Mouse (Mus musculus) liver, embryonic 14 days (tissue): ENCODE measurements around the gene Atf1. TPM values are rescaled to one million over a fixed set of nuclear protein-coding genes. Genes with fewer than 3 reads are reported as not detected.

Experiments used
- polyA plus RNA-seq: library from polyadenylated mRNA; depleted of rRNA; stranded (reverse); fragments of >200 nt; gene quantifications from 2 replicates; pipeline ENCODE4 v1.2.3, GENCODE M21; 2012; rRNA removed

Gene Atf1
- polyA plus RNA-seq: 27.3 and 35.6 TPM in 2 replicates

DNA sequence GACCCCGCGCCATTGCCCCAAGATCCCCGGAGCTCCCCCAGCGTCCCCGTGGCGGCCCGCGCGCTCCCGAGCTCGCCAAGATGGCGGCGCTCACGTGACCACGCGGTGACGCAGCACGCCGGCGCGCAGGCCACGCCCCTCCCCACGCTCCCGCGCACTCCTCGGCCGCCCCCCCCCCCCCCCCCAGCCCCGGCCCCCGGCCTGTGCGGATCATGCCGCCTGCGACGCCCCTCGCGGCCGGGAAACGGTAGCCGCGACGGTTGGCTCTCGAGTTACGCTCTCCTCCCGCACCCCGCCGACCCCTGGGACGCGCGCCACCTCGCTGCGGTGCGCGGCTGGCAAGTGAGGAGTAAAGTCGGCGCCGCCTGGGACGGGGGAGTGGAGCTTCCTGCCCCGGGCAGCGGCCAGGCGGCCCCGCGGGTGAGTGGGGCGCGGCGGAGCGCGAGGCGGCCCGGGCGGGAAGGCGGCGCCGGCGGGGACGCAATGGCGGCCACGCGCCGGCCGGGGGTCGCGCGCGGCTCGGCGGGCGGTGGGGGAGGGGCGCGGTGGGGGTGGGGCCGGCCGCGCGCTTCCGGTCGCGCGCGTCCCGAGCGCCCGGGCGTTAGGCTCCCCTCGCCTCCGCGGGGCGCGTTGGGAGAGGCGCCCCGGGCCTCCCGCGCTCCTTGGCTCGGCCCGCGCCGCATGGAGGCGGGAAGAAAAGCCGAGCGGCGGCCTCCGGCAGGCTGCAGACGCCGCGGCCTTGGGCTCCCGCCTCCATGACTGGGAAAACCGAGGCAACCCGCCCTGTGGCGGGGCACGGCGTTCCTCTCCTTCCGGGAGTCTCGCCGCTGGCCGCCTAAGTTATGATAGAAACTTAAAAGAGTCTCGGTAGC, at the start of gene Atf1:
TSS of gene Atf1 (plus strand) at position 157 of the 872 bp plus-strand sequence.

GRCm38 (mm10) chr15:100280626-100281025, 53.0 kb downstream of the Atf1 start, which contains the start of gene Tmprss12:
Gene Tmprss12 (plus strand): TSS chr15:100280837.

GRCm38 (mm10) chr15:100304019-100304991, 76.7 kb downstream of the Atf1 start, which contains the start of gene Mettl7a1:
Gene Mettl7a1 (plus strand): TSS chr15:100304140.

Other genes with a start within 250 kb of the Atf1 start
- gene Dip2b, start 189.2 kb upstream of the Atf1 start, polyA plus RNA-seq: 1.9 and 2.3 TPM in 2 replicates
- gene Tmprss12, start 53.0 kb downstream of the Atf1 start, polyA plus RNA-seq: not detected in 2 replicates
- gene Mettl7a1, start 76.3 kb downstream of the Atf1 start, polyA plus RNA-seq: 24.3 and 26.2 TPM in 2 replicates
- gene Mettl7a3, start 107.1 kb downstream of the Atf1 start, polyA plus RNA-seq: not detected in 2 replicates
- gene Methig1, start 125.3 kb downstream of the Atf1 start, polyA plus RNA-seq: 0.01 and 0.03 TPM in 2 replicates
- 0.02 TPM in 1 of 2 replicates, not detected in the other for gene Mettl7a2, start 125.4 kb downstream of the Atf1 start, polyA plus RNA-seq
- not detected in 2 replicates for gene Higd1c, start 136.7 kb downstream of the Atf1 start, polyA plus RNA-seq
- 0.02 TPM in 1 of 2 replicates, not detected in the other for gene Gm5475, start 194.3 kb downstream of the Atf1 start, polyA plus RNA-seq
- 30.0 and 37.1 TPM in 2 replicates for gene Slc11a2, start 197.3 kb downstream of the Atf1 start, polyA plus RNA-seq
- gene Letmd1, start 241.2 kb downstream of the Atf1 start, polyA plus RNA-seq: 13.9 and 15.9 TPM in 2 replicates